Mouse (Mus musculus): ENCODE measurements around the gene Sept10. TPM values are rescaled to one million over a fixed set of nuclear protein-coding genes. Genes with fewer than 3 reads are reported as not detected.
"Not testable (repeated sequence)": the region's sequence is repeated elsewhere in the genome, so short reads cannot be mapped to it uniquely, and the experiment has no call there.

The Sept10 gene
- polyA plus RNA-seq, 1 experiment from 2014 or later = 11.5 TPM

DNA sequence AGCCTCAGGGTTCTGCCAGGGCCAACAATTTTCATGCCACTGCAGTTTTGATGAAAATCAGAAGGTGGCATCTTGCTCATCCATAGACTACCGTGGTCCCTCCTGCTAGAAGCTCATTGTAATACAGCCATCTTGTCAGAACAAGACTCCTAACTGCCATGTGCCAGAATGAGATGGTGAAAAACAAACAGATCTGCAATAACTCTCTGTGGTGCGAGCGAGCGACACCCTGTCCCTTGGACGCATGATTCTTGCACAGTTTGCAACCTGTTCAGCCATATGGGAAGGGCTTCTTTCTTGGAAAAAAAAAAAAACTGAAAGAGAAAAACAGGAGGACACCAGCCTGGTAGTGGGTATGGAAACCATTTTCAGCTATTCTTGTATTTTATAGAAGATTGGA lies 117.0 kb downstream of the Sept10 start:
- Histone ChIP-seq H3K9me3 (replicated peaks) (no peaks in the 10 kb centered on the region), H3K27ac (no peak overlapping the region), H3K9ac (no peak overlapping the region), H3K4me2 (no peak overlapping the region), H3K4me3 (replicated peaks) (no peak overlapping the region), H3K36me3 (no peaks in the 10 kb centered on the region), H3K4me1 (replicated peaks) (no peaks in the 10 kb centered on the region), H3K27me3 (no peaks in the 10 kb centered on the region)
- WGBS (ENCODE audit: insufficient replicate concordance) = 75% methylated on average over 5 of the region's 5 CpGs
- DNase-seq = no peak
- no peak for ATAC-seq (ENCODE audit: low read depth)

DNA sequence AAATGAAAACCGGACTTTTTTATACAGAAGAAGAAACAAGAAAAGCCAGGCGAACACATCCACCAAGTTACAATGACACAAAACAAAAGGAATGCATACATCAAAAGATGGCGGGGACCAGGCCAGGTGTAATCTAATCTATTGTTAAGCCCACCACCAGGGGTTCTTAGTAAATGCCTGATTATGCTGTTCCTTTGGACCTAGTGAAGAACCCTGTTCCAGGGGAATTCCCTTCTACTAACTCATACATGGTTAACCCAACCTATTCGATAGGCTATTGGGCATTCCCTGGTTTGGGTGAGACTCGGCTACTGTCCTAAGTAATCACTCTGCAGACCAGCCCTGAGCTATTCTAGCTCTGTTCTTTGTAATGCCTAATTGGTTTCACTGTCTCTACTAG lies 118.6 kb downstream of the Sept10 start:
- 65% methylated on average over 5 of the region's 5 CpGs for WGBS (ENCODE audit: insufficient replicate concordance)

DNA sequence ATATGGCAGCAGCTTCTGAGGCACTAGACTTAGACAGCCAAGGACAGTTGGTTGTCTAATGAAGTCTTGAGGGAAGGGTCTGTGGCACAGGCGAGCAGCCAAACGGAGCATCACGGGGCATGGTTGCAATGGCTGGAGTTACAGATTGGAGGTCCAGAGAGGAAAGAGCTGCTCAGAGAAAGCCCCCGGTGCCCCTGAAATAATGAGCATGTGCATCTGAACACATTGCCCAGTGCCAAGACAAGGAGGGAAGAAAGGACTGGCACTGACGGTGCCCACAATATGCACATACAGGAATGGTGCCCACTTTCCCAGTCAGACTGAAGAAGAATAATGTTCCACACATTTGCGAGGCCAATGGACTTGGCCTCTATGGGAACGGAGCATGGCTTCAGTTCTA lies 129.7 kb downstream of the Sept10 start:
- Histone ChIP-seq H3K4me3 (replicated peaks) (no peak overlapping the region), H3K27ac (no peak overlapping the region), H3K36me3 (no peaks in the 10 kb centered on the region), H3K27me3 (no peaks in the 10 kb centered on the region; the same call in 1 of the 2 replicates), H3K4me2 (no peak overlapping the region), H3K9me3 (replicated peaks) (no peaks in the 10 kb centered on the region), H3K4me1 (replicated peaks) (no peaks in the 10 kb centered on the region), H3K9ac (no peak overlapping the region)
- no peak for ATAC-seq (ENCODE audit: low read depth)
- 77% methylated on average over 7 of the region's 7 CpGs for WGBS (ENCODE audit: insufficient replicate concordance)
- no peak for DNase-seq

More for the DNA sequence above, 118.6 kb downstream of the Sept10 start:
- DNase-seq; H3K27me3 ChIP-seq; H3K4me1 ChIP-seq (replicated peaks); H3K9me3 ChIP-seq (replicated peaks); H3K27ac ChIP-seq; H3K4me2 ChIP-seq; ATAC-seq (ENCODE audit: low read depth); H3K36me3 ChIP-seq; H3K9ac ChIP-seq; H3K4me3 ChIP-seq (replicated peaks): not testable (repeated sequence)

Other genes with a start within 250 kb of the Sept10 start
- gene Sowahc, start 106 bp upstream of the Sept10 start, polyA plus RNA-seq (2015; fragmentation: Nextera tagmentation; extraction: Ambion mirVana) = 1.5 and 2.1 TPM in 2 replicates
- gene P4ha1, start 101.4 kb upstream of the Sept10 start, polyA plus RNA-seq (2015; fragmentation: Nextera tagmentation; extraction: Ambion mirVana) = 13.9 and 16.9 TPM in 2 replicates
- gene Gm10273, start 173.8 kb upstream of the Sept10 start, polyA plus RNA-seq (2015; fragmentation: Nextera tagmentation; extraction: Ambion mirVana) = 4.3 and 12.1 TPM in 2 replicates
- gene Pla2g12b, start 181.8 kb upstream of the Sept10 start, polyA plus RNA-seq (2015; fragmentation: Nextera tagmentation; extraction: Ambion mirVana) = 45.4 and 51.5 TPM in 2 replicates
- 22.1 and 23.5 TPM in 2 replicates for gene Oit3, start 219.9 kb upstream of the Sept10 start, polyA plus RNA-seq (2015; fragmentation: Nextera tagmentation; extraction: Ambion mirVana)

All from liver, embryonic 13.5 days (tissue).